Mouse (Mus musculus): ENCODE data around the gene Gm10392.

DNA sequence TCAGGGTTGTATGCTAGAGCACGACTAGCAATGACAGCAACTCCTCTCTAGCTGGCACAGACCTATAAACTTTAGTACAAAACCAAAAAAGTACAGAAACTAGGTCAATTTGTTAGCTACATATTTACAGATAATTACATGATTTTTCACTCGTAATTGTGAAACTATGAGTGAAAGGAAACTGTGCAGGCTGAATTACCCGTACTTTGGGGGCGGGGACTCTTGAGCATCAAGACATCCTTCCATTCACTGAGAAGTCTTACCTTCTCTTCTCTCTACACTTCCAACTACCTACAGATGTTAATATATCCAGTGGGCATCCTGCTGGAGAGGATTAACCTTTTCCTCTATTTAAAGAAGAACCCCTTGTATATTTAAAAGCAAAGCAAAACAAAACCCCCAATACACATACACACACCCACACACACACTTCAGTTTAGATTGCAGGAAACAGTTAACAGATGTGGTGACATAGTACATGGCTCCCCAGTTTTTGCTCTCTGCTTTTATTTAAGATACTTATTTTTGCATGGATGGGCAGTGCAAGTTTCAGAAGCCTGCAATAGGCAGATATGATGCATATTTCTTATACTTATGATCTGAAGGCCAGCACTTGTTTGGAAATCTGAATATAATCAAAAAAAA, 13.3 kb upstream of the Gm10392 start:
- TF ChIP-seq CTCF (IDR thresholded peaks at IDR 0.05; ENCODE audit: low read depth) (no peak), EP300 (IDR thresholded peaks at IDR 0.05; ENCODE audit: low read depth) (no peak)
